Mouse (Mus musculus) midbrain, embryonic 10.5 days (tissue): ENCODE measurements around the gene Brpf3. TPM values are rescaled to one million over a fixed set of nuclear protein-coding genes. Genes with fewer than 3 reads are reported as not detected.
"Not testable (repeated sequence)": the region's sequence is repeated elsewhere in the genome, so short reads cannot be mapped to it uniquely, and the experiment has no call there.

ENCODE experiments used
- DNase-seq: peaks from one replicate; pipeline ENCODE4 v3.0.0-alpha.2; 2017; ENCODE audit warnings: low spot score
- H3K27ac ChIP-seq: fragments of 300-500 bp; sonication (generic); replicated peaks from 2 replicates; pipeline ENCODE4 v1.5.1; 2016; ENCODE audit warnings: mild to moderate bottlenecking
- H3K27me3 ChIP-seq: fragments of 300-500 bp; sonication (generic); 2 replicates; pipeline ENCODE4 v1.6.1; 2016; ENCODE audit warnings: low read depth, mild to moderate bottlenecking; ENCODE audit not compliant: poor library complexity, severe bottlenecking
- H3K36me3 ChIP-seq: fragments of 300-500 bp; sonication (generic); 2 replicates; pipeline ENCODE4 v1.6.1; 2016; ENCODE audit warnings: mild to moderate bottlenecking, moderate library complexity
- H3K4me1 ChIP-seq: fragments of 300-500 bp; sonication (generic); 2 replicates; pipeline ENCODE4 v1.6.1; 2016
- H3K4me3 ChIP-seq: fragments of 300-500 bp; sonication (generic); 2 replicates; pipeline ENCODE4 v1.5.1; 2016; ENCODE audit warnings: mild to moderate bottlenecking, moderate library complexity
- H3K9me3 ChIP-seq: fragments of 300-500 bp; sonication (generic); replicated peaks from 2 replicates; pipeline ENCODE4 v1.6.1; 2016; ENCODE audit warnings: mild to moderate bottlenecking
- WGBS: fragments of 180-500 bp; shearing (Covaris S2); methylation state at CpG from one replicate; pipeline ENCODE4 v1.1.7; 2016; 5-methylcytosine and 5-hydroxymethylcytosine counted together
- polyA plus RNA-seq: library from polyadenylated mRNA; unstranded; fragments of >200 nt; fragmentation: Nextera tagmentation; extraction: Ambion mirVana; gene quantifications from 2 replicates; pipeline ENCODE4 v1.2.1, GENCODE M21; 2016

Gene Brpf3
- 8.3 and 9.1 TPM in 2 replicates for polyA plus RNA-seq

- Histone ChIP-seq H3K4me1 (peaks cover 34% of the 10 kb centered on the region), H3K27me3 (no peaks in the 10 kb centered on the region), H3K4me3 (peak within 1 kb of the TSS; percentile 88), H3K36me3 (peaks cover 18% of the 10 kb centered on the region), H3K27ac (peak within 1 kb of the TSS; percentile 100), H3K9me3 (no peaks in the 10 kb centered on the region)
- DNase-seq, result peak; percentile 84
- 2% methylated on average over 81 of the region's 99 CpGs for whole genome bisulfite sequencing
Measured at GRCm38 (mm10) chr17:28800671-28801412, at the start of gene Brpf3. Gene Brpf3 (plus strand): TSS chr17:28801090.

GRCm38 (mm10) chr17:28756447-28756846 lies 44.4 kb upstream of the Brpf3 start:
- no peaks in the 10 kb centered on the region for H3K4me1 ChIP-seq
- no peaks in the 10 kb centered on the region for H3K9me3 ChIP-seq
- no peaks in the 10 kb centered on the region for H3K36me3 ChIP-seq
- no peak overlapping the region for H3K27ac ChIP-seq
- DNase-seq, result no peak
- H3K27me3 ChIP-seq, result no peaks in the 10 kb centered on the region
- H3K4me3 ChIP-seq, result no peak overlapping the region
- 77% methylated on average over 5 of the region's 5 CpGs for WGBS

- no peak overlapping the region for H3K4me3 ChIP-seq
- H3K36me3 ChIP-seq, result no peaks in the 10 kb centered on the region
- H3K27me3 ChIP-seq, result no peaks in the 10 kb centered on the region
- WGBS, result 90% methylated on average over 2 of the region's 2 CpGs
- no peak for DNase-seq
- no peaks in the 10 kb centered on the region for H3K9me3 ChIP-seq
- no peak overlapping the region for H3K27ac ChIP-seq
- H3K4me1 ChIP-seq, result no peaks in the 10 kb centered on the region
Measured at GRCm38 (mm10) chr17:28757470-28757869, 43.4 kb upstream of the Brpf3 start.

- Histone ChIP-seq H3K4me1 (no peaks in the 10 kb centered on the region), H3K4me3 (no peak overlapping the region), H3K27ac (no peak overlapping the region), H3K36me3 (no peaks in the 10 kb centered on the region), H3K9me3 (no peaks in the 10 kb centered on the region), H3K27me3 (no peaks in the 10 kb centered on the region)
- WGBS, result 76% methylated on average over 8 of the region's 8 CpGs
- no peak for DNase-seq
Measured at GRCm38 (mm10) chr17:28760736-28761312, 40.1 kb upstream of the Brpf3 start.

- Histone ChIP-seq H3K4me1 (no peaks in the 10 kb centered on the region), H3K27me3 (no peaks in the 10 kb centered on the region; the same call in 1 of the 2 replicates), H3K27ac (no peak overlapping the region), H3K4me3 (no peak overlapping the region), H3K9me3 (no peaks in the 10 kb centered on the region), H3K36me3 (no peaks in the 10 kb centered on the region)
- WGBS, result 17% methylated on average over 3 of the region's 3 CpGs
- DNase-seq, result peak; percentile 63
Measured at GRCm38 (mm10) chr17:28761871-28762270, 39.0 kb upstream of the Brpf3 start.

- 75% methylated on average over 3 of the region's 3 CpGs for WGBS
- H3K4me3 ChIP-seq, result no peak overlapping the region
- no peaks in the 10 kb centered on the region for H3K36me3 ChIP-seq
- H3K27me3 ChIP-seq, result peaks cover 36% of the 10 kb centered on the region
- peaks cover 19% of the 10 kb centered on the region for H3K4me1 ChIP-seq
- no peak overlapping the region for H3K27ac ChIP-seq
- no peak for DNase-seq
- no peaks in the 10 kb centered on the region for H3K9me3 ChIP-seq
Measured at GRCm38 (mm10) chr17:28766203-28766602, 34.7 kb upstream of the Brpf3 start.

GRCm38 (mm10) chr17:28766781-28767515 lies 33.9 kb upstream of the Brpf3 start:
- Histone ChIP-seq H3K4me3 (no peak overlapping the region), H3K27me3 (peaks cover 43% of the 10 kb centered on the region), H3K36me3 (no peaks in the 10 kb centered on the region), H3K27ac (no peak overlapping the region), H3K9me3 (no peaks in the 10 kb centered on the region), H3K4me1 (peaks cover 19% of the 10 kb centered on the region)
- no peak for DNase-seq
- 81% methylated on average over 11 of the region's 11 CpGs for WGBS

- peak within 1 kb of the TSS; percentile 58 for H3K4me3 ChIP-seq
- no peaks in the 10 kb centered on the region for H3K36me3 ChIP-seq
- H3K27me3 ChIP-seq, result peaks cover 47% of the 10 kb centered on the region
- peak; percentile 38 for DNase-seq
- H3K9me3 ChIP-seq, result 0 out of 2 replicates have a peak, but pooled peaks cover 2% of the 10 kb centered on the region
- 3% methylated on average over 57 of the region's 58 CpGs for WGBS
- H3K4me1 ChIP-seq, result peaks cover 19% of the 10 kb centered on the region
- H3K27ac ChIP-seq, result peak within 1 kb of the TSS; percentile 52; the same call in 1 of the 2 replicates
Measured at GRCm38 (mm10) chr17:28769121-28769874, 31.6 kb upstream of the Brpf3 start, which contains the start of gene Mapk13. Gene Mapk13 (plus strand): TSS chr17:28769297.

GRCm38 (mm10) chr17:28769875-28770421 lies 30.9 kb upstream of the Brpf3 start:
- peak overlapping the region; percentile 52; the same call in 1 of the 2 replicates for H3K27ac ChIP-seq
- DNase-seq, result peak; percentile 51
- peaks cover 19% of the 10 kb centered on the region for H3K4me1 ChIP-seq
- H3K9me3 ChIP-seq, result 0 out of 2 replicates have a peak, but pooled peaks cover 3% of the 10 kb centered on the region
- no peaks in the 10 kb centered on the region for H3K36me3 ChIP-seq
- H3K4me3 ChIP-seq, result peak overlapping the region; percentile 58
- WGBS, result 9% methylated on average over 24 of the region's 24 CpGs
- H3K27me3 ChIP-seq, result peaks cover 47% of the 10 kb centered on the region

GRCm38 (mm10) chr17:28771289-28771688 lies 29.6 kb upstream of the Brpf3 start:
- peaks cover 47% of the 10 kb centered on the region for H3K27me3 ChIP-seq
- H3K27ac ChIP-seq, result no peak overlapping the region
- H3K36me3 ChIP-seq, result no peaks in the 10 kb centered on the region
- DNase-seq, result no peak
- peaks cover 19% of the 10 kb centered on the region for H3K4me1 ChIP-seq
- 89% methylated on average over 5 of the region's 5 CpGs for WGBS
- 0 out of 2 replicates have a peak, but pooled peaks cover 3% of the 10 kb centered on the region for H3K9me3 ChIP-seq
- H3K4me3 ChIP-seq, result no peak overlapping the region

- not testable (repeated sequence) for H3K4me3 ChIP-seq, DNase-seq, H3K27ac ChIP-seq, H3K9me3 ChIP-seq, H3K36me3 ChIP-seq
- Histone ChIP-seq H3K4me1 (peaks cover 13% of the 10 kb centered on the region), H3K27me3 (peaks cover 30% of the 10 kb centered on the region)
- 95% methylated on average over 9 of the region's 9 CpGs for WGBS
Measured at GRCm38 (mm10) chr17:28774303-28774702, 26.6 kb upstream of the Brpf3 start.

GRCm38 (mm10) chr17:28775161-28775560 lies 25.7 kb upstream of the Brpf3 start:
- Histone ChIP-seq H3K27me3 (peaks cover 21% of the 10 kb centered on the region), H3K4me1 (peaks cover 5% of the 10 kb centered on the region), H3K4me3 (no peak overlapping the region), H3K36me3 (no peaks in the 10 kb centered on the region), H3K27ac (no peak overlapping the region), H3K9me3 (0 out of 2 replicates have a peak, but pooled peaks cover 3% of the 10 kb centered on the region)
- 88% methylated on average over 4 of the region's 4 CpGs for WGBS
- no peak for DNase-seq
